Mouse (Mus musculus): ENCODE results near the gene Ephb2.

GRCm38 (mm10) chr4:136754256-136754655 is 81.5 kb downstream of the Ephb2 start:
- TF ChIP-seq GATA1 (IDR thresholded peaks at IDR 0.05; ENCODE audit: borderline replicate concordance, low read length) (no peak), FLI1 (IDR thresholded peaks at IDR 0.05; ENCODE audit: low read length) (no peak)
